Mouse (Mus musculus) bone marrow, adult 2 months (tissue): ENCODE results near the gene Ccdc77.

Source experiments
- CTCF ChIP-seq: fragments of 200-500 bp; IDR thresholded peaks from 2 replicates; pipeline ENCODE4 v1.5.1; 2011; ENCODE audit warnings: low read length, control low read depth; ENCODE audit not compliant: control insufficient read depth, insufficient read depth
- POLR2A ChIP-seq: fragments of 200-500 bp; IDR thresholded peaks from 2 replicates; pipeline ENCODE4 v1.6.1; 2011; ENCODE audit warnings: low read depth, mild to moderate bottlenecking, control low read depth, low read length, borderline replicate concordance; ENCODE audit not compliant: control insufficient read depth

DNA sequence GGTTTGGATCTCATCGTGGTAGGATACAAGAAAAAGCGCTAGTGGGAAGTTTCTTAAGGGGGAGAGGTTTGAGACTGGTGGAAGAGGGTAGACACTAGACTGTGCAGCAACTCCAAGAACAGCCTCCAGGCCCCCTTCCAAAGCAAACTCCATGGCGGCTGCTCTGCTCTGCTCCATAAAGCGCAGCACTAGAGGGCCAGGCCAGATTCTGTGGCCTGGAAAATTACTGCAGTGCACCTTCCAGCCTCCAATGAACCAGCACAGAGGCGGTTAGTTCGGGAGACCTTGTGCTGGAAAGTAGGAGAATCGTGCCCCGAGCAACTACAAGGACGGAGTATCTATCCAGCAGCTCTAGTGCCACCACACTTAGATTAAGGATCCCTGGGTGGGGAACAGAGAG is 76.9 kb downstream of the Ccdc77 start:
- TF ChIP-seq CTCF, result no peak
- TF ChIP-seq POLR2A, result no peak
